Mouse (Mus musculus): ENCODE data around the gene Ube2b. TPM values are rescaled to one million over a fixed set of nuclear protein-coding genes. Genes with fewer than 3 reads are reported as not detected.

Gene Ube2b
- polyA plus RNA-seq, 1 experiment from 2014 or later, result 263 TPM

DNA sequence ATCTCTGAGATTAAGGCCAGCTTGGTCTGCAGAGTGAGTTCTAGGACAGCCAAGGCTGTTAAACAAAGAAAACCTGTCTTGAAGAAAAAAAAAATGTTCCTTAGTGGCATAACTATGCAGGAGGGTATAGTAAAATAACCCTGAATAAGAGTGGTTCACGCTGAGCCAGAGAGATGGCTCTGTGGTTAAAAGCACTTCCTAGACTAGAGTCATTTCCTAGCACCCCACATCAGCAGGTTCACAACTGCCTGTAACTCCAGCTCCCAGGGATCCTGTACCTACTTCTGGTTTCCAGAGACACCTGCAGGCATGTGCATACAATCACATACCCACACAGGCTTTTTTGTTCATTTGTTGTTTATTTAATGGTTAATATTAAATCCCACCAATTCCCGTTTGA, 5.0 kb upstream of the Ube2b start:
- peaks cover 15% of the 10 kb centered on the region for H3K4me1 ChIP-seq (replicated peaks)
- H3K4me2 ChIP-seq, result no peak overlapping the region
- no peak for ATAC-seq (ENCODE audit: insufficient number of reproducible peaks, low FRiP score)
- H3K9ac ChIP-seq, result no peak overlapping the region
- H3K4me3 ChIP-seq, result no peak overlapping the region
- WGBS, result 66% methylated on average over 2 of the region's 2 CpGs
- H3K27ac ChIP-seq (ENCODE audit: poor library complexity, severe bottlenecking), result no peak overlapping the region
- no peaks in the 10 kb centered on the region for H3K27me3 ChIP-seq (replicated peaks)
- H3K36me3 ChIP-seq, result peaks cover 3% of the 10 kb centered on the region; the same call in 1 of the 2 replicates
- H3K9me3 ChIP-seq (replicated peaks), result no peaks in the 10 kb centered on the region

DNA sequence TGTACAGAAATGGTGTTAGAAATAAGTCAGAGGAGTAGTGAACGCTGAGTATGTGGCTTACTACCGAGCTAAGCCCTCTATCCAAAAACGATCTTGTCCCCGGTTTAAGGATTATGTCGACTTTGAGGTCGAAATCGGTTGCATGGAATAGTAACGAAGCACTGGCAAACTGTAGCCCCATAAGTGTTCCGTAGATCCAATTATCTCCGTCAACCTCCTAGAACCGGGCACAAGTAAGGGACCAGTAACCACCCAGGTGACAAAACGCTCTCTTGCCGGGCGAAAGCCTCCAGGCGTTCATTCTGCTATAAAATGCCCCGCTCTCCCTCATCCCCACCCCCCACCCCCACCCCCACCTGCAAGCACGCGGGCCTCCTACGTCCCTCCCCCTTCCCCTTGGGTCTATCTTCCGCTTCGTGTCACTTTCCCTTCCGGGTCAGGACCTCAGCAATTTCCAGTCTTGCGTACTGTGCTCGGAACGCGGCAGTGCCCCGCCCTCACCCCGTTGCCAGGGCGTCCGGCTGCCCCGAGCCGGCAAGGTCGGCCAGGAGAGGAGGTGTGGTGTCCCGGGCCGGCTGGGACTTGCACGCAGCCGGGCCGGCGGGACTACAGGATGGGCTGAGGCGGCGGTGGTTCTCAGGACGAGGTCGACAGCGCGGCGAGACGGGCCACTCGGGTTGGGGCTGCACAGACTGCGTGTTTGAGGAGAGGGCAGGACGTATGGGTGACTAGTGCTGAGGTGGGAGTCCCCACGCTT, 3.4 kb upstream of the Ube2b start, which contains the start of gene Cdkl3:
Cdkl3 (plus strand) TSS at position 450 of the 757 bp plus-strand sequence.
- Histone ChIP-seq H3K9ac (peak within 1 kb of the TSS; percentile 81), H3K4me2 (peak within 1 kb of the TSS; percentile 66), H3K4me1 (replicated peaks) (peaks cover 18% of the 10 kb centered on the region), H3K9me3 (replicated peaks) (no peaks in the 10 kb centered on the region), H3K4me3 (peak within 1 kb of the TSS; percentile 69), H3K36me3 (peaks cover 3% of the 10 kb centered on the region; the same call in 1 of the 2 replicates), H3K27me3 (replicated peaks) (no peaks in the 10 kb centered on the region), H3K27ac (ENCODE audit: poor library complexity, severe bottlenecking) (peak within 1 kb of the TSS; percentile 91)
- peak; percentile 90 for ATAC-seq (ENCODE audit: insufficient number of reproducible peaks, low FRiP score)
- WGBS, result under 1% methylated on average over 51 of the region's 51 CpGs

- Histone ChIP-seq H3K9me3 (replicated peaks) (no peaks in the 10 kb centered on the region), H3K4me3 (peak overlapping the region; percentile 69), H3K27me3 (replicated peaks) (no peaks in the 10 kb centered on the region), H3K27ac (ENCODE audit: poor library complexity, severe bottlenecking) (peak overlapping the region; percentile 91), H3K36me3 (peaks cover 1% of the 10 kb centered on the region; the same call in 1 of the 2 replicates), H3K4me2 (peak overlapping the region; percentile 66), H3K4me1 (replicated peaks) (peaks cover 21% of the 10 kb centered on the region), H3K9ac (peak overlapping the region; percentile 70)
- no peak for ATAC-seq (ENCODE audit: insufficient number of reproducible peaks, low FRiP score)
- 16% methylated on average over 4 of the region's 4 CpGs for WGBS
These were observed 2.9 kb upstream of the Ube2b start for GRCm38 (mm10) chr11:52003505-52003771.

GRCm38 (mm10) chr11:52002842-52003504, 2.4 kb upstream of the Ube2b start:
- peak overlapping the region; percentile 66 for H3K4me2 ChIP-seq
- H3K36me3 ChIP-seq, result no peaks in the 10 kb centered on the region
- peak overlapping the region; percentile 69 for H3K4me3 ChIP-seq
- H3K9me3 ChIP-seq (replicated peaks), result no peaks in the 10 kb centered on the region
- peaks cover 23% of the 10 kb centered on the region for H3K4me1 ChIP-seq (replicated peaks)
- H3K27ac ChIP-seq (ENCODE audit: poor library complexity, severe bottlenecking), result peak overlapping the region; percentile 91
- peak overlapping the region; percentile 70 for H3K9ac ChIP-seq
- 75% methylated on average over 13 of the region's 13 CpGs for WGBS
- H3K27me3 ChIP-seq (replicated peaks), result no peaks in the 10 kb centered on the region
- ATAC-seq (ENCODE audit: insufficient number of reproducible peaks, low FRiP score), result no peak

DNA sequence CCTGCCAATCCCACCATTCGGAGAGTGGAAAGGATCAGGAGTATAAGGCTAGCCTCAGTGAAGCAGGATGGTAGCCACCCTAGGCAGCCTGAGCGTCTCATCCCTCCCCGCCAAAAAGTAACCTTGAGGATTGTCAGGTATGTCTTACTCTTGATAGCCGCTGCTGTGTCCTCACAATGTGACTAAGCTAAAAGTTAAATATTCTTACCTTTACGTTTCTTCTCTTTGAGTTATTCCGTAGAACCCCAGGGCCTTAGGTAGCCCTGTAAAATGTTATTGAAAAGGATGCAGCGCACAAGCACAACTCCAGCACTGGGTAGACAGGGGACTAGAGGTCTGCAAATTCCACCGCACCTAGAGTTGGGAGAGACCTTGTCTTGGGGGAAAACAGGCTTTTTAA, 1.3 kb upstream of the Ube2b start:
- no peak overlapping the region for H3K4me2 ChIP-seq
- H3K9ac ChIP-seq, result no peak overlapping the region
- peaks cover 9% of the 10 kb centered on the region for H3K36me3 ChIP-seq
- no peak overlapping the region for H3K27ac ChIP-seq (ENCODE audit: poor library complexity, severe bottlenecking)
- no peaks in the 10 kb centered on the region for H3K9me3 ChIP-seq (replicated peaks)
- no peak for ATAC-seq (ENCODE audit: insufficient number of reproducible peaks, low FRiP score)
- H3K4me1 ChIP-seq (replicated peaks), result peaks cover 30% of the 10 kb centered on the region
- no peak overlapping the region for H3K4me3 ChIP-seq
- no peaks in the 10 kb centered on the region for H3K27me3 ChIP-seq (replicated peaks)
- 87% methylated on average over 8 of the region's 8 CpGs for WGBS

GRCm38 (mm10) chr11:52001341-52001740, 779 bp upstream of the Ube2b start:
- no peak overlapping the region for H3K9ac ChIP-seq
- WGBS, result 73% methylated on average over 10 of the region's 10 CpGs
- H3K36me3 ChIP-seq, result peaks cover 14% of the 10 kb centered on the region
- H3K4me3 ChIP-seq, result no peak overlapping the region
- ATAC-seq (ENCODE audit: insufficient number of reproducible peaks, low FRiP score), result no peak
- no peaks in the 10 kb centered on the region for H3K27me3 ChIP-seq (replicated peaks)
- H3K27ac ChIP-seq (ENCODE audit: poor library complexity, severe bottlenecking), result peak overlapping the region; percentile 98
- H3K4me2 ChIP-seq, result peak overlapping the region; percentile 82
- H3K4me1 ChIP-seq (replicated peaks), result peaks cover 30% of the 10 kb centered on the region
- H3K9me3 ChIP-seq (replicated peaks), result no peaks in the 10 kb centered on the region

- Histone ChIP-seq H3K4me2 (peak overlapping the region; percentile 82), H3K27me3 (replicated peaks) (no peaks in the 10 kb centered on the region), H3K27ac (ENCODE audit: poor library complexity, severe bottlenecking) (peak overlapping the region; percentile 98), H3K9ac (peak overlapping the region; percentile 96), H3K9me3 (replicated peaks) (no peaks in the 10 kb centered on the region), H3K36me3 (peaks cover 29% of the 10 kb centered on the region), H3K4me3 (peak overlapping the region; percentile 89), H3K4me1 (replicated peaks) (peaks cover 26% of the 10 kb centered on the region)
- ATAC-seq (ENCODE audit: insufficient number of reproducible peaks, low FRiP score), result peak; percentile 37
- WGBS, result under 1% methylated on average over 29 of the region's 29 CpGs
These were observed 812 bp downstream of the Ube2b start for GRCm38 (mm10) chr11:51999611-52000289.

DNA sequence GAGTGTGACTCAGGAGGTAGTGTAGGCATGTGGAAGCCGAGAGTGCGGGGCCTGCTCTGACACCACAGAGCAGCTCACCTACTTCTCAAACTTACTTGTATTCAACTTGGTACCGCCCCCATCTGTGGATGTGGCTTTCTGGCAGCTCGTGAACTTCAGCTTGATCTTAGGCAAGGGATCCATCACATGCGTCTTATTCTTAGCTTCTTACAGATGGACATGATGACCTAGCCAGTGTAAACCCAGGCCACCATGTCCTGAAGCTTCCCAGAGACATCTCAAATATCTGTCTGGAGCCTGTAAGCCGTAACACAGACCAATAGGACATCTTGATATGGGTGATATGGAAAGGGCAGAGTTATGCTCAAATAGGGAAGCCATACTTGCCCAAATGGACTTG, 28.9 kb downstream of the Ube2b start:
- Histone ChIP-seq H3K4me1 (replicated peaks) (peaks cover 10% of the 10 kb centered on the region), H3K4me2 (no peak overlapping the region), H3K4me3 (no peak overlapping the region), H3K27me3 (replicated peaks) (no peaks in the 10 kb centered on the region), H3K27ac (ENCODE audit: poor library complexity, severe bottlenecking) (no peak overlapping the region), H3K9me3 (replicated peaks) (no peaks in the 10 kb centered on the region), H3K36me3 (peaks cover 47% of the 10 kb centered on the region), H3K9ac (no peak overlapping the region)
- 88% methylated on average over 6 of the region's 6 CpGs for WGBS
- no peak for ATAC-seq (ENCODE audit: insufficient number of reproducible peaks, low FRiP score)

- H3K27me3 ChIP-seq (replicated peaks), result 0 out of 2 replicates have a peak, but pooled peaks cover 4% of the 10 kb centered on the region
- no peak overlapping the region for H3K27ac ChIP-seq (ENCODE audit: poor library complexity, severe bottlenecking)
- ATAC-seq (ENCODE audit: insufficient number of reproducible peaks, low FRiP score), result no peak
- H3K9me3 ChIP-seq (replicated peaks), result no peaks in the 10 kb centered on the region
- no peak overlapping the region for H3K4me3 ChIP-seq
- 83% methylated on average over 2 of the region's 2 CpGs for WGBS
- peaks cover 10% of the 10 kb centered on the region for H3K4me1 ChIP-seq (replicated peaks)
- H3K4me2 ChIP-seq, result no peak overlapping the region
- no peak overlapping the region for H3K9ac ChIP-seq
- H3K36me3 ChIP-seq, result peaks cover 42% of the 10 kb centered on the region
These were observed 31.1 kb downstream of the Ube2b start for GRCm38 (mm10) chr11:51969511-51969910.

- no peak for ATAC-seq (ENCODE audit: insufficient number of reproducible peaks, low FRiP score)
- Histone ChIP-seq H3K9ac (no peak overlapping the region), H3K36me3 (peaks cover 37% of the 10 kb centered on the region), H3K27me3 (replicated peaks) (0 out of 2 replicates have a peak, but pooled peaks cover 4% of the 10 kb centered on the region), H3K9me3 (replicated peaks) (no peaks in the 10 kb centered on the region), H3K27ac (ENCODE audit: poor library complexity, severe bottlenecking) (no peak overlapping the region), H3K4me2 (no peak overlapping the region; the same call in 1 of the 2 replicates), H3K4me1 (replicated peaks) (peaks cover 10% of the 10 kb centered on the region), H3K4me3 (no peak overlapping the region)
- 91% methylated on average over 9 of the region's 9 CpGs for WGBS
These were observed 31.7 kb downstream of the Ube2b start for GRCm38 (mm10) chr11:51968896-51969295.
